Mouse (Mus musculus) central nervous system, embryonic 14 days (tissue): ENCODE results near the gene Larp6. TPM values are rescaled to one million over a fixed set of nuclear protein-coding genes. Genes with fewer than 3 reads are reported as not detected.

Source experiments
- polyA plus RNA-seq: library from polyadenylated mRNA; depleted of rRNA; stranded (reverse); fragments of >200 nt; gene quantifications from 2 replicates; pipeline ENCODE4 v1.2.3, GENCODE M21; 2012; rRNA removed

Larp6 gene
- 9.9 and 12.0 TPM in 2 replicates for polyA plus RNA-seq

GRCm38 (mm10) chr9:60712771-60713541 lies at the start of gene Larp6:
Gene Larp6 (plus strand): TSS chr9:60712989.

GRCm38 (mm10) chr9:60687891-60688324 lies 24.9 kb upstream of the Larp6 start, which contains the start of gene Lrrc49:
Gene Lrrc49 (minus strand): TSS chr9:60688158.

Other genes starting within 250 kb of the Larp6 start
- 6.7 and 11.3 TPM in 2 replicates for gene Thsd4, start 190.9 kb upstream of the Larp6 start, polyA plus RNA-seq
- 69.4 and 78.2 TPM in 2 replicates for gene Lrrc49, start 24.8 kb upstream of the Larp6 start, polyA plus RNA-seq
- gene Uaca, start 81.6 kb downstream of the Larp6 start, polyA plus RNA-seq, result 16.8 and 21.5 TPM in 2 replicates